Mouse (Mus musculus) liver, adult 2 months (tissue): ENCODE measurements around the gene Cdk5rap3. TPM values are rescaled to one million over a fixed set of nuclear protein-coding genes. Genes with fewer than 3 reads are reported as not detected.

Source experiments
- DNase-seq: peaks from one replicate; pipeline ENCODE4 v3.0.0-alpha.2; 2011; ENCODE audit warnings: low read depth, low spot score; ENCODE audit errors: extremely low read depth
- H3K27ac ChIP-seq: fragments of 200-500 bp; replicated peaks from 2 replicates; pipeline ENCODE4 v1.5.1; 2012; ENCODE audit warnings: low read depth, mild to moderate bottlenecking, control low read depth, inconsistent platforms, low read length; ENCODE audit not compliant: insufficient read depth
- H3K27me3 ChIP-seq: fragments of 200-500 bp; 2 replicates; pipeline ENCODE4 v1.6.1; 2012; ENCODE audit warnings: mild to moderate bottlenecking, moderate library complexity, low read length, inconsistent platforms; ENCODE audit not compliant: control insufficient read depth, insufficient read depth
- H3K36me3 ChIP-seq: fragments of 200-500 bp; 2 replicates; pipeline ENCODE4 v1.6.1; 2012; ENCODE audit warnings: low read length, inconsistent platforms; ENCODE audit not compliant: control insufficient read depth, insufficient read depth
- H3K4me1 ChIP-seq: fragments of 200-500 bp; 2 replicates; pipeline ENCODE4 v1.6.1; 2011; ENCODE audit warnings: low read length; ENCODE audit not compliant: control insufficient read depth, insufficient read depth
- H3K4me3 ChIP-seq: fragments of 200-500 bp; 2 replicates; pipeline ENCODE4 v1.5.1; 2011; ENCODE audit warnings: low read depth, mild to moderate bottlenecking, control low read depth, low read length, moderate library complexity; ENCODE audit not compliant: insufficient read depth
- H3K79me2 ChIP-seq: fragments of 200-500 bp; 2 replicates; pipeline ENCODE4 v1.6.1; 2012; ENCODE audit warnings: inconsistent platforms, mild to moderate bottlenecking, low read length, moderate library complexity; ENCODE audit not compliant: control insufficient read depth, insufficient read depth
- H3K9ac ChIP-seq: fragments of 200-500 bp; 2 replicates; pipeline ENCODE4 v1.6.1; 2012; ENCODE audit warnings: low read depth, mild to moderate bottlenecking, control low read depth, inconsistent platforms, low read length
- CTCF ChIP-seq: fragments of 200-500 bp; IDR thresholded peaks from 2 replicates; pipeline ENCODE4 v1.5.1; 2011; ENCODE audit warnings: low read depth, low read length, control low read depth
- POLR2A ChIP-seq: fragments of 200-500 bp; IDR thresholded peaks from 2 replicates; pipeline ENCODE4 v1.6.1; 2011; ENCODE audit warnings: low read length, control low read depth; ENCODE audit not compliant: insufficient read depth; ENCODE audit errors: extremely low read depth
- whole genome bisulfite sequencing: fragments of 180-500 bp; shearing (Covaris S2); methylation state at CpG from one replicate; pipeline ENCODE4 v1.1.7; 2018; 5-methylcytosine and 5-hydroxymethylcytosine counted together
- polyA plus RNA-seq: library from polyadenylated mRNA; depleted of rRNA; stranded (reverse); fragments of >200 nt; gene quantifications from 2 replicates; pipeline ENCODE4 v1.2.3, GENCODE M21; 2012
- total RNA-seq: library from RNA; depleted of rRNA; stranded (reverse); fragments of >200 nt; gene quantifications from 2 replicates; pipeline ENCODE4 v1.2.3, GENCODE M21; 2014

Gene Cdk5rap3
- total and polyA plus RNA-seq, 2 experiments: 50.5 to 52.2 TPM

DNA sequence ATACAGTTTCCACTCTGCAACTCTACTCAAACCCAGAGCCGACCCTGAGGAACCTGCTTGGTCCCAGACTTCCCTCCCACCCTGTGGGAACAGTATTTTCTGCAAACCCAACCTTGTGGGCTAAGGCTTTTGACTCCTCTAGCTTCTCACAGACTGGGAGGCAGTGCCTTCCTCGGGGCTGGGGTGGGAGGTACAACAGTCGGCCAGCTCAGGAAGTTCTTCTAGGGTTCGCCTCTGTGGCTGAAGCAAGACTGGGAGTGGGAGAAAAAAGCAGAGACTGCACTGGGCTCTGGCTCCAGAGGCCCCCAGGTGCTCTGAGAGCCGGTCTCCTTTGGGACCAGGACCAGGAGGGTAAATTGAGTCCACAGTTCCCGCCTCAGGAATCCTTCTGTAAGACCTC is 36.6 kb upstream of the Cdk5rap3 start:
- Histone ChIP-seq H3K79me2 (no peaks in the 10 kb centered on the region), H3K4me3 (no peak overlapping the region), H3K27me3 (no peaks in the 10 kb centered on the region), H3K27ac (no peak overlapping the region), H3K4me1 (no peaks in the 10 kb centered on the region), H3K36me3 (0 out of 2 replicates have a peak, but pooled peaks cover 2% of the 10 kb centered on the region), H3K9ac (no peak overlapping the region)
- TF ChIP-seq CTCF: no peak
- TF ChIP-seq POLR2A: no peak
- 79% methylated on average over 6 of the region's 6 CpGs for WGBS
- DNase-seq: no peak

DNA sequence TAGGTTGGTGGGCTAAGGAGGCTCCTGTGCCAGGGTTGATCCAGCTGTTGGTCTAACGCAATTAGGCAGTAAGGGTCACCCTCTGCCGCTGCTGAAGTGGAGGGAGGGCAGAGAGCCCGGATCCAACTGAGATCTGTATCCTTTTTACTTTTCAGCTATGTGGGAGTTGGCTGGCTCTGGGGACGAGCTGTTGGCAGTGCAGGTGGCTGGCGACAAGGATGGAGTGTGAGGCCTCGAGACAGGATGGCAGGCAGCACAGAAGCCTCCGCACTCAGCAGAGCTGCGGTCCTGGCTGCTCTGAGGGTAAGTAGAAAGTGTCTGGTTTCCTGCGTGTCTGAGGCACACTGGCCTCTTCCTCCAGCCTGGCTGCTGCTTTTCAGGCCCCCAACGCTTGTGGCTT is 36.1 kb upstream of the Cdk5rap3 start:
- 0 out of 2 replicates have a peak, but pooled peaks cover 2% of the 10 kb centered on the region for H3K36me3 ChIP-seq
- no peaks in the 10 kb centered on the region for H3K27me3 ChIP-seq
- no peak for TF ChIP-seq POLR2A
- no peak for TF ChIP-seq CTCF
- 88% methylated on average over 10 of the region's 10 CpGs for WGBS
- H3K4me1 ChIP-seq: no peaks in the 10 kb centered on the region
- DNase-seq: no peak
- no peaks in the 10 kb centered on the region for H3K79me2 ChIP-seq
- no peak overlapping the region for H3K9ac ChIP-seq
- no peak overlapping the region for H3K4me3 ChIP-seq
- no peak overlapping the region for H3K27ac ChIP-seq

DNA sequence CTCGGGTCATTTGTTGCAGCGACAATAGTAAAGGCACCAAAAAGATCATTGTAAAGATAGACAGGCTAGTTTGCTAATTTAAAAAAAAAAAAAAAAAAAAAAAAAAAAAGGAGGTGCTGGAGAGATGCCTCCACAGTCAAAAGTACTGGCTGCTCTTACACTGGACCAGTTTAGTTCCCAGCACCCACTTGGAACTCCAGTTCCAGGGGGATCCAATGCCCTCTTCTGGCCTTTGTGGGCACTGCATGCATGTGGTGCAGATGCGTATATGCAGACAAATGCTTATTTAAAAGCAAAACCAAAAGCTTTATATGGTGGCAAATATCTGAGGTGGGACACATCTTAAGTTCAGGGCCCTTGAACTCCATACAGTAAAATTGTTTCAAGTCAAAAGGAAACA is 34.5 kb upstream of the Cdk5rap3 start:
- H3K79me2 ChIP-seq: no peaks in the 10 kb centered on the region
- H3K27ac ChIP-seq: no peak overlapping the region
- no peaks in the 10 kb centered on the region for H3K4me1 ChIP-seq
- 97% methylated on average over 3 of the region's 3 CpGs for WGBS
- H3K9ac ChIP-seq: no peak overlapping the region
- no peak for DNase-seq
- no peaks in the 10 kb centered on the region for H3K27me3 ChIP-seq
- H3K36me3 ChIP-seq: 0 out of 2 replicates have a peak, but pooled peaks cover 2% of the 10 kb centered on the region
- TF ChIP-seq POLR2A (no peak), CTCF (peak; percentile 58)
- H3K4me3 ChIP-seq: no peak overlapping the region

DNA sequence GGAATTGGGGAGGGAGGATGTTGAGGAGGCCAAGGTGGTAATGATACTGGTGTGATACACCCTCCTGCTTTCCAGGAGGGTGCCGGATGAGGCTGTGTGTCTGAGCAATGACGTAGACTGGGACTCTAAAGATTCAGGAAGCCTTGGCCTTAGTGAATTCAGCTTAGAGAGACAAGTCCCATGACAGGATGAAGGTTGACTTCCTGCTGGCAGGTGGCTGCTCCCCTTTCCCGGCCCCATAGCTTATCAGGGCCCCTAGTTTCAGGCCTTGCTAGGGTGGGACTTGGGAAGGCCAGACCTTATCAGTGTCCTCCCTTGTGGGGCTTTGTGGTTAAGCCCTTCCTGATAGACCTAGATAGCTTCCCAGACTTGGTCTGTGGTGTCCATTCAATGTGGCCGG is 31.6 kb upstream of the Cdk5rap3 start:
- TF ChIP-seq POLR2A (no peak), CTCF (no peak)
- Histone ChIP-seq H3K27ac (no peak overlapping the region), H3K9ac (no peak overlapping the region), H3K79me2 (no peaks in the 10 kb centered on the region), H3K4me3 (no peak overlapping the region), H3K27me3 (no peaks in the 10 kb centered on the region), H3K36me3 (0 out of 2 replicates have a peak, but pooled peaks cover 2% of the 10 kb centered on the region), H3K4me1 (peaks cover 2% of the 10 kb centered on the region; the same call in 1 of the 2 replicates)
- DNase-seq: no peak
- WGBS: 87% methylated on average over 4 of the region's 4 CpGs

GRCm38 (mm10) chr11:96946498-96946897 is 30.2 kb upstream of the Cdk5rap3 start:
- TF ChIP-seq CTCF (no peak), POLR2A (no peak)
- 96% methylated on average over 9 of the region's 9 CpGs for WGBS
- DNase-seq: no peak
- H3K79me2 ChIP-seq: no peaks in the 10 kb centered on the region
- H3K9ac ChIP-seq: no peak overlapping the region
- no peaks in the 10 kb centered on the region for H3K36me3 ChIP-seq
- peaks cover 6% of the 10 kb centered on the region for H3K4me1 ChIP-seq
- no peak overlapping the region for H3K27ac ChIP-seq
- H3K27me3 ChIP-seq: no peaks in the 10 kb centered on the region
- no peak overlapping the region for H3K4me3 ChIP-seq

GRCm38 (mm10) chr11:96944844-96945580 is 28.7 kb upstream of the Cdk5rap3 start:
- no peak overlapping the region for H3K4me3 ChIP-seq
- H3K4me1 ChIP-seq: peaks cover 12% of the 10 kb centered on the region
- H3K79me2 ChIP-seq: no peaks in the 10 kb centered on the region
- no peak overlapping the region for H3K9ac ChIP-seq
- no peak for DNase-seq
- WGBS: 74% methylated on average over 14 of the region's 14 CpGs
- TF ChIP-seq CTCF: no peak
- no peaks in the 10 kb centered on the region for H3K27me3 ChIP-seq
- no peak overlapping the region for H3K27ac ChIP-seq
- H3K36me3 ChIP-seq: peaks cover 7% of the 10 kb centered on the region; the same call in 1 of the 2 replicates
